Mouse (Mus musculus) left cerebral cortex, postnatal 10 days (tissue): Measurements from ENCODE around the gene Scn1b. TPM values are rescaled to one million over a fixed set of nuclear protein-coding genes. Genes with fewer than 3 reads are reported as not detected.

Experiments used
- DNase-seq, 2 experiments: peaks; one replicate each; pipeline ENCODE4 v3.0.0; 2021 to 2022; ENCODE audit warnings: low spot score in 2 of 2, mixed read lengths in 1 of 2; ENCODE audit errors: extremely low spot score in 1 of 2
- intact Hi-C: fragments of 180-260 bp; cut with DNase I; formaldehyde crosslinking; loops from one replicate; pipeline ENCODE4 v1.15.1; 2025
- total RNA-seq, 2 experiments: library from RNA; stranded (reverse); gene quantifications; 2 replicates each; pipeline ENCODE4 v1.2.3; 2021

Scn1b gene
- total RNA-seq, 2 experiments from 2014 or later, result 176 to 205 TPM

GRCm38 (mm10) chr7:31076492-31076891 is 50.3 kb downstream of the Scn1b start, which contains the start of gene Fxyd3:
Fxyd3 (minus strand) TSS chr7:31076704.
- no peak for DNase-seq
- intact Hi-C loops, result no loop called here

GRCm38 (mm10) chr7:31074713-31075069 is 52.1 kb downstream of the Scn1b start:
- DNase-seq, result no peak
- intact Hi-C loops, result no loop called here

DNA sequence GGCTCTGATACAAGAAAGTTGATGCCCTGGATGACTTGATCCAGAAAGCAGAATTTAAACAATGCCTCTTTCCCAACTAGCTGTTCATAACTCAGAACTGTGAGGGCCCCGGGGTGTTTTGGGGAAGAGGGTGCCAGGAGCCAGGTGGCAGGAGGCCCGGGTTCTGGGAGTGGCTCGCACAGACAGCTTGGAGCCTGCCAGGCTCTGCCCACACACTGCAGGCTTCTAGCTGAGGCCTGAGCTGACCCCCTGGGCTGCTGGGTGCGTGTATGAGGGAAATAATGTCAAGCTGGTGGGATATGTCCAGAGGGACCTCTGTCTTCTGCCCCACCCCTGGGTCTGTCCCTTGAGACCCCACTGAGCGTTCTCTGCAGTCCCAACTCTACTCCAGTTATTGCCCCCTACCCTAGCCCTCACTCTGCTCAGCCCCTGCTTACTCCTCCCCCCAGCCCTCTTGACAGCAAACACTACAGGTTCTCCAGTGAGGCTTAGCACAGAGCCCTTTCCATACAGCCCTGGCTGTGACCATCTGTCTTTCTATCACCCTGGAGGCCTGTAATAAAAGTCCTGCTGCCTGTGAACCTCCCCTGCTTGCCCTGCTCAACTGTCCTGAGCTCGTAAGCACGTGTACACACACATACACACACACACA is 52.6 kb downstream of the Scn1b start:
- no peak for DNase-seq
- intact Hi-C loops, result no loop called here

DNA sequence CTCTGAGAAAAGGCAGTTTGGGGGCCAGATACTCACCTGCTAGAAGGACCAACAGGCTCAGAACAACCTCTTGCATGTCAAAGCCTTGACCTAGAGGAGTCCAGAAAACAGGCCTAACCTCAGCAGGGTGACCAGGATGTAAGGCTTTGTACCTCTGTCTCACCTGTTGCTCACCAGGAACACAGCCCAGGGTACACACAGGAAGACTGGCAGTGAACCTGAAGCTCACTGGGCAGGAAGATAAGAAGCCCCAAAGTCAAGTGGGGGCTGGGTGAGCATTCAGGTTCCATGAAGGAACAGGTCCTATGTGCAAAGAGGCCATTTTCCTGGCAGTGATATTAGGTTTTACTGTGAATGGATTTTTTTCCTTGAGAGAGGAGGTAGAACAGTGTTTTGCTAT is 53.3 kb downstream of the Scn1b start:
- DNase-seq, result no peak
- intact Hi-C loops, result no loop called here

DNA sequence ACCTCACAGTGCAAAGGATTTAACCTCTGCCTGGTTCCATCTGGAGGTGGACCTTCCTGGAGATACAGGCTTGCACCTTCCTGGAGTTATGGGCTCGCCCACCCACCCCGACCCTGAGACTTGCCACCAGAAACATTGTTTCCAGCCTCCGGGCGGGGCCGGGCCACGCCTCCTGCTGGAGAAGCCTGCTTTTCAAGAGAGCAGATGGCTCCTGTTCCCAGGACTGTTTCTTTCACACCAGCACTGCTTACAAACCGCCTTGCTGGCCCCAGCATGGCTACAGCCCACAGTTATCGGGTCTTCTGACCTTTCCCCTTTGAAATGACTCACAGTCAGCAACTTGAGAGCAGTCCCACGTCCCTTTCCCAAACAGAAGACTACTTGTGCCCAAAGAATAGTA is 54.5 kb downstream of the Scn1b start:
- no peak for DNase-seq
- intact Hi-C loops, result no loop called here

DNA sequence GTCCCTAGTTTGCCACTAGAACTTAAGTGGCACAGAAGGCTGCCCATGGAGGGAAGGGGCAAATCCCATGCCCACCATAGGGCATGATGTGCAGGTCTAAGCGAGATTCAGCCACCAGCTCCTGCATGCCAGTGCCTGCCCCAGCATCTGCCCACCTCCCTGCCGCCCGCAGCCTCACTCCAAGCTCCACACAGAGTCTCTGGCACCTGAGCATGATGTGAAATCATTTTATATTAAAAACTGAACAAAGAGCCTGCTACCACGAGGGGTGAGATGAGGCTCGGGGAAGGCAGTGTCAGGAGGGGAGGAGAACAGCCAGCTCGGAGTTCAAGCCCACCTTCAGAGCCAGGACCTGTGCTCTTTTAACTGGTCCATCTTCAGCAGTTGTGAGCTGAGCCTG is 56.5 kb downstream of the Scn1b start:
- intact Hi-C loops, result no loop called here
- no peak for DNase-seq

GRCm38 (mm10) chr7:31069491-31069890 is 57.3 kb downstream of the Scn1b start:
- DNase-seq, result no peak
- intact Hi-C loops, result no loop called here

DNA sequence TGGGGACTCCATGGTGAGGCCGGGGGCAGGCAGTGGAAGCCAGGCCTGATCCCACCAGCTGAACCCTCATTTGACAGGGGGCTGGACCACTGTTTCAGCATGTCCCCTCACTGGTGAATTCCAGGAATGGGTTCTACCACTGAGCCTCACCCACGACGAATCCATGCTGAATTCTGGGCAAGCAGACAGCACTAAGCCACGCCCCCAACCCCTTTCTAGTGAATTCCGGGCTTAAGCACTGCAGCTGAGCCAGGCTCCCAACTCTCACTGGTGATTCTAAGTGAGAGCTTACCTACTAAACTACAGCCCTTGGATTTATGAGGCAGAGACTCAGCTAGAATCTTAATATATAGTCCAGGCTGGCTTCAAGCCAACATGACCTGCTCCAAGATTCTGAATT is 59.0 kb downstream of the Scn1b start:
- intact Hi-C loops, result no loop called here
- DNase-seq, result peak in 1 of 2 experiments; percentile 77

Other genes with a start within 250 kb of the Scn1b start
- gene Cd22, start 246.7 kb downstream of the Scn1b start, total RNA-seq, result under 1 TPM in 1 of 2 experiments, not detected in 1; 0.28 TPM
- gene Mag, start 212.1 kb downstream of the Scn1b start, total RNA-seq, result 10 to 100 TPM; 27.0 to 60.7 TPM
- gene Hamp2, start 202.3 kb downstream of the Scn1b start, total RNA-seq, result not detected
- gene Hamp, start 183.0 kb downstream of the Scn1b start, total RNA-seq, result not detected
- gene Usf2, start 170.2 kb downstream of the Scn1b start, total RNA-seq, result 100 to 1,000 TPM; 112 to 115 TPM
- 10 to 100 TPM; 10.2 to 12.6 TPM for gene Lsr, start 153.5 kb downstream of the Scn1b start, total RNA-seq
- under 1 TPM; 0.18 to 0.21 TPM for gene Fam187b, start 153.2 kb downstream of the Scn1b start, total RNA-seq
- 10 to 100 TPM; 37.2 to 37.5 TPM for gene Fxyd5, start 84.5 kb downstream of the Scn1b start, total RNA-seq
- gene Fxyd7, start 75.5 kb downstream of the Scn1b start, total RNA-seq, result 100 to 1,000 TPM; 371 to 375 TPM
- 10 to 100 TPM; 34.1 to 35.5 TPM for gene Fxyd1, start 69.8 kb downstream of the Scn1b start, total RNA-seq
- 1 to 10 TPM; 9.0 to 9.2 TPM for gene Lgi4, start 67.7 kb downstream of the Scn1b start, total RNA-seq
- gene Fxyd3, start 50.3 kb downstream of the Scn1b start, total RNA-seq, result not detected
- gene Hpn, start 11.7 kb downstream of the Scn1b start, total RNA-seq, result 1 to 10 TPM; 1.2 to 1.9 TPM
- 100 to 1,000 TPM; 131 to 138 TPM for gene Gramd1a, start 28.9 kb upstream of the Scn1b start, total RNA-seq
- gene Scgb2b2, start 163.5 kb upstream of the Scn1b start, total RNA-seq, result not detected
- gene Scgb1b2, start 164.8 kb upstream of the Scn1b start, total RNA-seq, result not detected
- gene Scgb2b3, start 235.1 kb upstream of the Scn1b start, total RNA-seq, result not detected
- not detected for gene Scgb1b3, start 248.6 kb upstream of the Scn1b start, total RNA-seq